Mouse (Mus musculus): ENCODE measurements around the gene Hoxa5.

- TF ChIP-seq CTCF (IDR thresholded peaks at IDR 0.05; ENCODE audit: control insufficient read depth, insufficient read depth, insufficient replicate concordance, low read depth, low read length) (no peak), POLR2A (IDR thresholded peaks at IDR 0.05; ENCODE audit: control insufficient read depth, low read depth, low read length) (no peak)
Measured at GRCm38 (mm10) chr6:52232568-52232965, 28.2 kb upstream of the Hoxa5 start.

Data from testis, adult 2 months (tissue).